Mouse (Mus musculus): ENCODE data around the gene Gas2l2. TPM values are rescaled to one million over a fixed set of nuclear protein-coding genes. Genes with fewer than 3 reads are reported as not detected.

Gas2l2 gene
- polyA plus RNA-seq, 1 experiment from 2014 or later = not detected

- DNase-seq (ENCODE audit: low spot score) = no peak
- 69% methylated on average over 6 of the region's 6 CpGs for WGBS
Measured at GRCm38 (mm10) chr11:83394802-83395439, 34.3 kb downstream of the Gas2l2 start.

GRCm38 (mm10) chr11:83393062-83393461 lies 36.2 kb downstream of the Gas2l2 start:
- no peak for ATAC-seq (replicated peaks; ENCODE audit: low FRiP score, low read depth)
- Histone ChIP-seq H3K4me1 (replicated peaks; ENCODE audit: insufficient read depth, low read length) (no peaks in the 10 kb centered on the region), H3K36me3 (ENCODE audit: insufficient read depth, low read length) (peaks cover 45% of the 10 kb centered on the region)

More at GRCm38 (mm10) chr11:83394802-83395439, 34.3 kb downstream of the Gas2l2 start:
- Histone ChIP-seq H3K36me3 (ENCODE audit: insufficient read depth, low read length) (peaks cover 62% of the 10 kb centered on the region), H3K4me2 (ENCODE audit: low read length) (no peak overlapping the region), H3K4me1 (replicated peaks; ENCODE audit: insufficient read depth, low read length) (no peaks in the 10 kb centered on the region), H3K27me3 (ENCODE audit: insufficient read depth, low read length) (no peaks in the 10 kb centered on the region), H3K4me3 (replicated peaks; ENCODE audit: low read depth, low read length) (no peak overlapping the region), H3K9me3 (replicated peaks; ENCODE audit: low read length) (no peaks in the 10 kb centered on the region), H3K27ac (no peak overlapping the region), H3K9ac (ENCODE audit: low read depth, low read length) (no peak overlapping the region)
- no peak for TF ChIP-seq CTCF (IDR thresholded peaks at IDR 0.05; ENCODE audit: low read depth)
- ATAC-seq (replicated peaks; ENCODE audit: low FRiP score, low read depth) = no peak

GRCm38 (mm10) chr11:83383532-83383887 lies 45.7 kb downstream of the Gas2l2 start:
- H3K4me3 ChIP-seq (replicated peaks; ENCODE audit: low read depth, low read length) = no peak overlapping the region
- TF ChIP-seq CTCF (IDR thresholded peaks at IDR 0.05; ENCODE audit: low read depth) = no peak
- no peaks in the 10 kb centered on the region for H3K4me1 ChIP-seq (replicated peaks; ENCODE audit: insufficient read depth, low read length)
- no peaks in the 10 kb centered on the region for H3K36me3 ChIP-seq (ENCODE audit: insufficient read depth, low read length)
- no peaks in the 10 kb centered on the region for H3K27me3 ChIP-seq (ENCODE audit: insufficient read depth, low read length)
- no peak overlapping the region for H3K4me2 ChIP-seq (ENCODE audit: low read length)
- DNase-seq (ENCODE audit: low spot score) = no peak
- H3K27ac ChIP-seq = no peak overlapping the region
- no peak for ATAC-seq (replicated peaks; ENCODE audit: low FRiP score, low read depth)
- no peaks in the 10 kb centered on the region for H3K9me3 ChIP-seq (replicated peaks; ENCODE audit: low read length)
- no peak overlapping the region for H3K9ac ChIP-seq (ENCODE audit: low read depth, low read length)
- 83% methylated on average over 1 of the region's 1 CpGs for WGBS

More at GRCm38 (mm10) chr11:83393062-83393461, 36.2 kb downstream of the Gas2l2 start:
- WGBS = 92% methylated on average over 4 of the region's 4 CpGs
- no peaks in the 10 kb centered on the region for H3K9me3 ChIP-seq (replicated peaks; ENCODE audit: low read length)
- TF ChIP-seq CTCF (IDR thresholded peaks at IDR 0.05; ENCODE audit: low read depth) = no peak
- no peak for DNase-seq (ENCODE audit: low spot score)
- no peaks in the 10 kb centered on the region for H3K27me3 ChIP-seq (ENCODE audit: insufficient read depth, low read length)
- no peak overlapping the region for H3K27ac ChIP-seq
- H3K9ac ChIP-seq (ENCODE audit: low read depth, low read length) = no peak overlapping the region
- no peak overlapping the region for H3K4me3 ChIP-seq (replicated peaks; ENCODE audit: low read depth, low read length)
- no peak overlapping the region for H3K4me2 ChIP-seq (ENCODE audit: low read length)

GRCm38 (mm10) chr11:83382876-83383531 lies 46.3 kb downstream of the Gas2l2 start:
- H3K4me3 ChIP-seq (replicated peaks; ENCODE audit: low read depth, low read length) = no peak overlapping the region
- 80% methylated on average over 9 of the region's 9 CpGs for WGBS
- no peak overlapping the region for H3K27ac ChIP-seq
- H3K9me3 ChIP-seq (replicated peaks; ENCODE audit: low read length) = no peaks in the 10 kb centered on the region
- ATAC-seq (replicated peaks; ENCODE audit: low FRiP score, low read depth) (no peak), DNase-seq (ENCODE audit: low spot score) (no peak)
- no peaks in the 10 kb centered on the region for H3K27me3 ChIP-seq (ENCODE audit: insufficient read depth, low read length)
- H3K4me2 ChIP-seq (ENCODE audit: low read length) = no peak overlapping the region
- H3K4me1 ChIP-seq (replicated peaks; ENCODE audit: insufficient read depth, low read length) = no peaks in the 10 kb centered on the region
- H3K9ac ChIP-seq (ENCODE audit: low read depth, low read length) = no peak overlapping the region
- TF ChIP-seq CTCF (IDR thresholded peaks at IDR 0.05; ENCODE audit: low read depth) = no peak
- H3K36me3 ChIP-seq (ENCODE audit: insufficient read depth, low read length) = no peaks in the 10 kb centered on the region

- Histone ChIP-seq H3K9ac (ENCODE audit: low read depth, low read length) (no peak overlapping the region), H3K27ac (no peak overlapping the region), H3K4me1 (replicated peaks; ENCODE audit: insufficient read depth, low read length) (no peaks in the 10 kb centered on the region), H3K36me3 (ENCODE audit: insufficient read depth, low read length) (0 out of 2 replicates have a peak, but pooled peaks cover 8% of the 10 kb centered on the region), H3K4me3 (replicated peaks; ENCODE audit: low read depth, low read length) (no peak overlapping the region), H3K9me3 (replicated peaks; ENCODE audit: low read length) (no peaks in the 10 kb centered on the region), H3K27me3 (ENCODE audit: insufficient read depth, low read length) (no peaks in the 10 kb centered on the region), H3K4me2 (ENCODE audit: low read length) (no peak overlapping the region)
- DNase-seq (ENCODE audit: low spot score) (no peak), ATAC-seq (replicated peaks; ENCODE audit: low FRiP score, low read depth) (no peak)
- TF ChIP-seq CTCF (IDR thresholded peaks at IDR 0.05; ENCODE audit: low read depth) = no peak
- WGBS = 80% methylated on average over 7 of the region's 7 CpGs
Measured at GRCm38 (mm10) chr11:83379745-83380341, 49.4 kb downstream of the Gas2l2 start.

Other genes starting within 250 kb of the Gas2l2 start
- gene Slfn3, start 238.1 kb downstream of the Gas2l2 start, polyA plus RNA-seq (2015; fragmentation: Nextera tagmentation; extraction: Ambion mirVana) = 1.8 and 2.3 TPM in 2 replicates
- gene Slfn14, start 142.7 kb downstream of the Gas2l2 start, polyA plus RNA-seq (2015; fragmentation: Nextera tagmentation; extraction: Ambion mirVana) = 0.08 TPM in 1 of 2 replicates, not detected in the other
- gene Ap2b1, start 130.4 kb downstream of the Gas2l2 start, polyA plus RNA-seq (2015; fragmentation: Nextera tagmentation; extraction: Ambion mirVana) = 42.4 and 45.1 TPM in 2 replicates
- gene Pex12, start 126.9 kb downstream of the Gas2l2 start, polyA plus RNA-seq (2015; fragmentation: Nextera tagmentation; extraction: Ambion mirVana) = 12.2 and 12.7 TPM in 2 replicates
- 0.38 and 0.49 TPM in 2 replicates for gene Rasl10b, start 20.3 kb downstream of the Gas2l2 start, polyA plus RNA-seq (2015; fragmentation: Nextera tagmentation; extraction: Ambion mirVana)
- 0.22 TPM in 1 of 2 replicates, not detected in the other for gene 1700020L24Rik, start 8.2 kb upstream of the Gas2l2 start, polyA plus RNA-seq (2015; fragmentation: Nextera tagmentation; extraction: Ambion mirVana)
- 1.9 and 2.2 TPM in 2 replicates for gene Mmp28, start 33.6 kb upstream of the Gas2l2 start, polyA plus RNA-seq (2015; fragmentation: Nextera tagmentation; extraction: Ambion mirVana)
- 5.7 and 6.7 TPM in 2 replicates for gene Taf15, start 43.6 kb upstream of the Gas2l2 start, polyA plus RNA-seq (2015; fragmentation: Nextera tagmentation; extraction: Ambion mirVana)
- not detected in 2 replicates for gene Heatr9, start 92.7 kb upstream of the Gas2l2 start, polyA plus RNA-seq (2015; fragmentation: Nextera tagmentation; extraction: Ambion mirVana)
- 0.47 and 0.79 TPM in 2 replicates for gene Ccl5, start 101.1 kb upstream of the Gas2l2 start, polyA plus RNA-seq (2015; fragmentation: Nextera tagmentation; extraction: Ambion mirVana)
- 3.6 and 4.1 TPM in 2 replicates for gene Ccl9, start 149.2 kb upstream of the Gas2l2 start, polyA plus RNA-seq (2015; fragmentation: Nextera tagmentation; extraction: Ambion mirVana)
- gene Ccl6, start 163.6 kb upstream of the Gas2l2 start, polyA plus RNA-seq (2015; fragmentation: Nextera tagmentation; extraction: Ambion mirVana) = 9.5 and 12.0 TPM in 2 replicates
- gene Rpl9-ps1, start 216.2 kb upstream of the Gas2l2 start, polyA plus RNA-seq (2015; fragmentation: Nextera tagmentation; extraction: Ambion mirVana) = not detected in 2 replicates
- 0.55 and 1.3 TPM in 2 replicates for gene Ccl3, start 219.9 kb upstream of the Gas2l2 start, polyA plus RNA-seq (2015; fragmentation: Nextera tagmentation; extraction: Ambion mirVana)
- 0.94 and 1.7 TPM in 2 replicates for gene Ccl4, start 233.1 kb upstream of the Gas2l2 start, polyA plus RNA-seq (2015; fragmentation: Nextera tagmentation; extraction: Ambion mirVana)